Mouse (Mus musculus) spleen, adult 2 months (tissue): ENCODE measurements around the gene Stk11ip. TPM values are rescaled to one million over a fixed set of nuclear protein-coding genes. Genes with fewer than 3 reads are reported as not detected.

ENCODE experiments used
- DNase-seq, 2 experiments: peaks; one replicate each; pipeline versions ENCODE4 v3.0.0 to v3.0.0-alpha.2; 2012 to 2021; ENCODE audit warnings: low spot score in 2 of 2, low read depth in 1 of 2
- H3K27ac ChIP-seq: fragments of 200-500 bp; 2 replicates; pipeline ENCODE4 v1.5.1; 2012; ENCODE audit warnings: low read length, inconsistent platforms; ENCODE audit not compliant: insufficient read depth
- H3K27me3 ChIP-seq: fragments of 200-500 bp; 2 replicates; pipeline ENCODE4 v1.6.1; 2012; ENCODE audit warnings: mild to moderate bottlenecking, moderate library complexity, low read length, inconsistent platforms; ENCODE audit not compliant: control insufficient read depth, insufficient read depth
- H3K36me3 ChIP-seq: fragments of 200-500 bp; 2 replicates; pipeline ENCODE4 v1.6.1; 2012; ENCODE audit warnings: mild to moderate bottlenecking, low read length, inconsistent platforms; ENCODE audit not compliant: control insufficient read depth, insufficient read depth
- H3K4me1 ChIP-seq: fragments of 200-500 bp; 2 replicates; pipeline ENCODE4 v1.6.1; 2011; ENCODE audit warnings: inconsistent platforms; ENCODE audit not compliant: control insufficient read depth, insufficient read depth, insufficient read length
- H3K4me3 ChIP-seq: fragments of 200-500 bp; 2 replicates; pipeline ENCODE4 v1.5.1; 2011; ENCODE audit warnings: mild to moderate bottlenecking, inconsistent platforms; ENCODE audit not compliant: insufficient read depth, insufficient read length; ENCODE audit errors: extremely low read depth
- CTCF ChIP-seq: fragments of 200-500 bp; IDR thresholded peaks from 2 replicates; pipeline ENCODE4 v1.5.1; 2011; ENCODE audit warnings: mild to moderate bottlenecking, inconsistent platforms; ENCODE audit not compliant: insufficient read depth, insufficient read length, insufficient replicate concordance; ENCODE audit errors: extremely low read depth
- POLR2A ChIP-seq: fragments of 200-500 bp; IDR thresholded peaks from 2 replicates; pipeline ENCODE4 v1.6.1; 2011; ENCODE audit warnings: low read depth, low read length, inconsistent platforms
- WGBS: fragments of 180-500 bp; shearing (Covaris S2); methylation state at CpG from one replicate; pipeline ENCODE4 v1.1.7; 2018; 5-methylcytosine and 5-hydroxymethylcytosine counted together
- polyA plus RNA-seq: library from polyadenylated mRNA; depleted of rRNA; stranded (reverse); fragments of >200 nt; gene quantifications from 2 replicates; pipeline ENCODE4 v1.2.3, GENCODE M21; 2012

Stk11ip gene
- polyA plus RNA-seq, 1 experiment = 77.3 TPM

GRCm38 (mm10) chr1:75564916-75565315, 43.6 kb downstream of the Stk11ip start:
- DNase-seq = no peak
- TF ChIP-seq POLR2A (no peak), CTCF (no peak)
- peak overlapping the region; percentile 17 for H3K27ac ChIP-seq
- 39% methylated on average over 5 of the region's 5 CpGs for WGBS
- peaks cover 9% of the 10 kb centered on the region; the same call in 1 of the 2 replicates for H3K4me1 ChIP-seq
- no peak overlapping the region for H3K4me3 ChIP-seq
- no peaks in the 10 kb centered on the region for H3K36me3 ChIP-seq
- no peaks in the 10 kb centered on the region for H3K27me3 ChIP-seq

- H3K4me1 ChIP-seq = peaks cover 9% of the 10 kb centered on the region; the same call in 1 of the 2 replicates
- peak overlapping the region; percentile 66 for H3K27ac ChIP-seq
- peak; percentile 72 for DNase-seq
- WGBS = 8% methylated on average over 9 of the region's 9 CpGs
- H3K36me3 ChIP-seq = no peaks in the 10 kb centered on the region
- no peak overlapping the region for H3K4me3 ChIP-seq
- H3K27me3 ChIP-seq = no peaks in the 10 kb centered on the region
- no peak for TF ChIP-seq POLR2A
- no peak for TF ChIP-seq CTCF
These were observed 44.3 kb downstream of the Stk11ip start for GRCm38 (mm10) chr1:75565616-75566015.

GRCm38 (mm10) chr1:75570403-75570802, 49.1 kb downstream of the Stk11ip start:
- Histone ChIP-seq H3K27ac (no peak overlapping the region), H3K4me1 (peaks cover 4% of the 10 kb centered on the region; the same call in 1 of the 2 replicates), H3K27me3 (no peaks in the 10 kb centered on the region), H3K4me3 (no peak overlapping the region), H3K36me3 (no peaks in the 10 kb centered on the region)
- 81% methylated on average over 6 of the region's 6 CpGs for WGBS
- TF ChIP-seq CTCF (no peak), POLR2A (no peak)
- no peak for DNase-seq

- 88% methylated on average over 6 of the region's 6 CpGs for WGBS
- TF ChIP-seq POLR2A (no peak), CTCF (no peak)
- Histone ChIP-seq H3K27me3 (no peaks in the 10 kb centered on the region), H3K4me3 (no peak overlapping the region), H3K27ac (no peak overlapping the region), H3K36me3 (no peaks in the 10 kb centered on the region), H3K4me1 (peaks cover 4% of the 10 kb centered on the region; the same call in 1 of the 2 replicates)
- DNase-seq = no peak
These were observed 51.4 kb downstream of the Stk11ip start for GRCm38 (mm10) chr1:75572776-75573175.

GRCm38 (mm10) chr1:75573715-75574114, 52.4 kb downstream of the Stk11ip start:
- no peak for DNase-seq
- TF ChIP-seq POLR2A (no peak), CTCF (no peak)
- H3K27me3 ChIP-seq = no peaks in the 10 kb centered on the region
- no peak overlapping the region for H3K27ac ChIP-seq
- no peaks in the 10 kb centered on the region for H3K4me1 ChIP-seq
- WGBS = 82% methylated on average over 7 of the region's 7 CpGs
- no peak overlapping the region for H3K4me3 ChIP-seq
- no peaks in the 10 kb centered on the region for H3K36me3 ChIP-seq

- Histone ChIP-seq H3K27me3 (no peaks in the 10 kb centered on the region), H3K27ac (no peak overlapping the region), H3K36me3 (no peaks in the 10 kb centered on the region), H3K4me3 (no peak overlapping the region), H3K4me1 (no peaks in the 10 kb centered on the region)
- WGBS = 80% methylated on average over 17 of the region's 17 CpGs
- no peak for TF ChIP-seq POLR2A
- TF ChIP-seq CTCF = no peak
- no peak for DNase-seq
These were observed 53.4 kb downstream of the Stk11ip start for GRCm38 (mm10) chr1:75574476-75575310.

GRCm38 (mm10) chr1:75581936-75582624, 60.8 kb downstream of the Stk11ip start:
- TF ChIP-seq CTCF = no peak
- no peak for TF ChIP-seq POLR2A
- Histone ChIP-seq H3K36me3 (no peaks in the 10 kb centered on the region), H3K27ac (no peak overlapping the region), H3K4me1 (no peaks in the 10 kb centered on the region), H3K27me3 (no peaks in the 10 kb centered on the region), H3K4me3 (no peak overlapping the region)
- DNase-seq = no peak
- WGBS = 74% methylated on average over 7 of the region's 7 CpGs
